Mouse (Mus musculus) skeletal muscle tissue, postnatal 0 days (tissue): Measurements from ENCODE around the gene Olfr474. TPM values are rescaled to one million over a fixed set of nuclear protein-coding genes. Genes with fewer than 3 reads are reported as not detected.

Experiments
- polyA plus RNA-seq: library from polyadenylated mRNA; unstranded; fragments of >200 nt; fragmentation: Nextera tagmentation; extraction: Ambion mirVana; gene quantifications from 2 replicates; pipeline ENCODE4 v1.2.1, GENCODE M21; 2015

The Olfr474 gene
- not detected in 2 replicates for polyA plus RNA-seq

GRCm38 (mm10) chr7:107954343-107954742, at the start of gene Olfr474:
Gene Olfr474, plus strand, starts transcription at chr7:107954643.

DNA sequence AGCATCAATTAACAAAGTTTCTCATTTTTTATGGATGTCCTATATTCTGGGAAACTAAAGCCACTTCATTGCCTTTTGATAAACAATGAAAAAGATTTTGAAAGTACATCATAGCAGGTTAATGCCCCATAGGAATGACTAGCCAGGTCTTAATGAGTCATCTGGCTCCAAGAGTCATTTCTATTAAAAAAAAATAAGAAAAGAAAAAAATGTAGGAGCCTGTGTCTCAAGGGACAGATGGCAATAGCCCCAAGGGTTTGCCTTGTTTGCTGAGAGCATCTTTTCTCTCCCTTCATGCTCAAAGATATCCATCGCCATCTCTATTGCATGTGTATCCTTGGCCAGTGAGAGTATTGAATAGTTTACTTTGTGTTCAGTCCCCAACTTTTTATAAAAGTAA, 24.3 kb upstream of the Olfr474 start, which contains the start of gene Olfr473:
Gene Olfr473 (plus strand): TSS at position 301 of the 400 bp plus-strand sequence.

GRCm38 (mm10) chr7:107964503-107964902, 10.1 kb downstream of the Olfr474 start, which contains the start of gene Olfr476:
Gene Olfr476, plus strand, starts transcription at chr7:107964803.

GRCm38 (mm10) chr7:107986393-107986792, 31.9 kb downstream of the Olfr474 start, which contains the start of gene Olfr477:
Gene Olfr477, plus strand, starts transcription at chr7:107986693.

Other genes with a start within 250 kb of the Olfr474 start
- gene Cyb5r2, start 196.6 kb upstream of the Olfr474 start, polyA plus RNA-seq = 0.54 and 0.94 TPM in 2 replicates
- not detected in 2 replicates for gene Ovch2, start 153.4 kb upstream of the Olfr474 start, polyA plus RNA-seq
- not detected in 2 replicates for gene Olfr467, start 142.4 kb upstream of the Olfr474 start, polyA plus RNA-seq
- gene Olfr469, start 129.1 kb upstream of the Olfr474 start, polyA plus RNA-seq = not detected in 2 replicates
- gene Olfr470, start 107.2 kb upstream of the Olfr474 start, polyA plus RNA-seq = not detected in 2 replicates
- not detected in 2 replicates for gene Olfr472, start 56.7 kb upstream of the Olfr474 start, polyA plus RNA-seq
- not detected in 2 replicates for gene Olfr473, start 24.2 kb upstream of the Olfr474 start, polyA plus RNA-seq
- not detected in 2 replicates for gene Olfr476, start 10.2 kb downstream of the Olfr474 start, polyA plus RNA-seq
- not detected in 2 replicates for gene Olfr477, start 32.0 kb downstream of the Olfr474 start, polyA plus RNA-seq
- gene Olfr478, start 79.3 kb downstream of the Olfr474 start, polyA plus RNA-seq = not detected in 2 replicates
- gene Olfr479, start 96.0 kb downstream of the Olfr474 start, polyA plus RNA-seq = not detected in 2 replicates
- gene Olfr480, start 112.7 kb downstream of the Olfr474 start, polyA plus RNA-seq = not detected in 2 replicates
- not detected in 2 replicates for gene Olfr481, start 125.2 kb downstream of the Olfr474 start, polyA plus RNA-seq
- not detected in 2 replicates for gene Olfr482, start 142.9 kb downstream of the Olfr474 start, polyA plus RNA-seq
- not detected in 2 replicates for gene Olfr483, start 146.2 kb downstream of the Olfr474 start, polyA plus RNA-seq
- gene Olfr484, start 172.8 kb downstream of the Olfr474 start, polyA plus RNA-seq = not detected in 2 replicates
- not detected in 2 replicates for gene Olfr485, start 205.2 kb downstream of the Olfr474 start, polyA plus RNA-seq
- gene Olfr486, start 218.1 kb downstream of the Olfr474 start, polyA plus RNA-seq = not detected in 2 replicates